Mouse (Mus musculus): ENCODE data around the gene Rhox11.

DNA sequence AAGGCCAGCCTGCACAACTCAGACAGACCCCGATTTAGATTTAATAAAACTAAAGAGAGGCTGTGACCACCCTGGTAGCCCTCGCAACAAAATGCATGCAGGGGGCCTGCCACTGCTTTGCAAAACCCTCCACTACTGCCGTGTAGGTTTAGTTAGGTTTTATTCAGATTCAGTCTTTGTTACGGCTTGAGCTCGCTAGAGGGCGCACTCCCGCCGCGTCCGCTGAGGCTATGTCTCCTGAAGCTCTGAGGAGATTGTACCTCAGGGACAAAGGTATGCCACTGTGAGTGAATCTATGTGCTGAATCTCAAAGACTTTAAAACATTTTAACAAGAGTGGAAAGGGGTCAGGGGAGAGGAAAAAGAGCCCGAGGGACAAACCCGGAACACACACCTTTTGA is 715 bp downstream of the Rhox11 start:
- TF ChIP-seq CTCF (IDR thresholded peaks at IDR 0.05; ENCODE audit: control insufficient read depth, insufficient read depth, insufficient read length) (peak; percentile 2), MYOG (IDR thresholded peaks at IDR 0.05; ENCODE audit: control insufficient read depth, extremely low read depth, insufficient read length) (no peak), USF1 (IDR thresholded peaks at IDR 0.05; ENCODE audit: low read depth) (no peak), MAX (IDR thresholded peaks at IDR 0.05) (no peak), CEBPB (IDR thresholded peaks at IDR 0.05; ENCODE audit: low read depth) (no peak), MYOD1 (IDR thresholded peaks at IDR 0.05; ENCODE audit: control insufficient read depth, insufficient read length, low read depth) (no peak)
